Comparison of ENCODE assay signal across 21 mouse cellular contexts in the genomic region with DNA sequence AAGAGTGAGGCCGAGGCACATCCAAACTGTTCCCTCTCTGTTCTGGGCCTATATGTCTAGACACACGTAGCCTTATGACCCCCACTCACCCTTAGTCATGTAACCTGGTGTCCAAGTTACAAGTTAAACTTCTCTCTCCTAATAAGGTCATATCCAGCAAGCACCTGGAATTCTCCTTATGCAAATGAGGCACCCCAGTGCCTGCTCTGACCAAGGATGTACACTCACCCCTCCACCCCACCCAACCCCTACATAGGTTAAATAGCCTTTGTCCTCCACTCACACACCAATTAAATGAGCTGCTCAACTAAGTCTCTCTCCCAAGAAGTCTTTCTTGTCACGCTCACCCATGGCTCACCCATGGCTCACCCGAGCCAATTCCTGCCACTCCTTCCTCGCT.
A peak's percentile ranks its signal among the peaks of the same experiment; 100 is the strongest.
DNase-seq lines count a peak whose midpoint lies in the region; TF ChIP-seq lines count a peak whose summit lies in the region.
"Had no signal": no experiment of that assay in that cellular context is flagged by ENCODE, and none has a peak within 500 bp of the region (broad histone marks: within the 10 kb centered on the region; RNA-seq: fewer than 3 reads in every experiment).

No protein-coding gene starts in this region.

- in situ Hi-C loops in ES-E14 (cut with MboI; ENCODE audit: low sequenced_read_pairs in 2 of 2, unreplicated experiment in 2 of 2), result no loop called here

- TF ChIP-seq CTCF in ES-Bruce4 (IDR thresholded peaks at IDR 0.05; ENCODE audit: low read depth, low read length), result no peak

- WGBS in forebrain, embryonic 10.5 days, result 85% methylated on average over 5 of the region's 5 CpGs

- TF ChIP-seq POLR2A in ES-Bruce4 (IDR thresholded peaks at IDR 0.05; ENCODE audit: insufficient read depth, low read length), result no peak

- no peak overlapping the region for H3K9ac ChIP-seq in ES-Bruce4 (ENCODE audit: low read depth, poor library complexity, severe bottlenecking)
- no peak overlapping the region for H3K9ac ChIP-seq in ES-E14 (ENCODE audit: insufficient read depth, low read depth, low read length, poor library complexity, severe bottlenecking)
- H3K9ac ChIP-seq: embryonic facial prominence, embryonic 12.5 days; embryonic facial prominence, embryonic 15.5 days; forebrain, embryonic 12.5 days; forebrain, embryonic 15.5 days; hindbrain, embryonic 15.5 days; intestine, embryonic 15.5 days had no signal

- no peak overlapping the region for H3K4me3 ChIP-seq in ES-Bruce4 (ENCODE audit: low read depth, low read length)
- H3K4me3 ChIP-seq in ES-E14 (ENCODE audit: insufficient read depth in 1 of 2, low read depth in 1 of 2, low read length in 2 of 2, poor library complexity in 1 of 2, severe bottlenecking in 1 of 2), result no peak overlapping the region
- H3K4me3 ChIP-seq in forebrain, embryonic 10.5 days, result no peak overlapping the region
- H3K4me3 ChIP-seq: embryonic facial prominence, embryonic 12.5 days; embryonic facial prominence, embryonic 15.5 days; forebrain, embryonic 12.5 days; forebrain, embryonic 15.5 days; hindbrain, embryonic 10.5 days; hindbrain, embryonic 15.5 days; intestine, embryonic 15.5 days had no signal

- no peaks in the 10 kb centered on the region for H3K36me3 ChIP-seq in ES-Bruce4 (ENCODE audit: control insufficient read depth, insufficient read depth, low read length, poor library complexity, severe bottlenecking)
- no peaks in the 10 kb centered on the region for H3K36me3 ChIP-seq in ES-E14 (ENCODE audit: control insufficient read depth, insufficient read depth, low read length, poor library complexity, severe bottlenecking)
- H3K36me3 ChIP-seq in forebrain, embryonic 10.5 days (replicated peaks), result no peaks in the 10 kb centered on the region
- H3K36me3 ChIP-seq: embryonic facial prominence, embryonic 12.5 days; embryonic facial prominence, embryonic 15.5 days; forebrain, embryonic 12.5 days; forebrain, embryonic 15.5 days; hindbrain, embryonic 10.5 days; hindbrain, embryonic 15.5 days; intestine, embryonic 15.5 days had no signal

- DNase-seq in testis, postnatal 10 days (ENCODE audit: low spot score), result peak; percentile 25
- DNase-seq in testis, postnatal 14 days (ENCODE audit: low spot score), result no peak
- no peak for DNase-seq in ES-E14 (ENCODE audit: low read depth, low spot score)
- DNase-seq in retina, embryonic 14.5 days (ENCODE audit: low spot score), result no peak
- DNase-seq in forebrain, embryonic 10.5 days (ENCODE audit: extremely low spot score, low spot score), result no peak
- DNase-seq: adrenal gland, postnatal 14 days; cerebellum, adult 11 months; cerebellum, adult 2 months; cerebellum, adult 9-11 months; cerebellum, postnatal 25 days; gastrocnemius, postnatal 10 days; gastrocnemius, postnatal 36 days; kidney, adult 11 months had no signal

- peak overlapping the region; percentile 80 for H3K27ac ChIP-seq in ES-Bruce4 (ENCODE audit: insufficient read depth, low read length)
- peak overlapping the region; percentile 75 for H3K27ac ChIP-seq in ES-E14 (ENCODE audit: insufficient read depth, low read depth, low read length, poor library complexity, severe bottlenecking)
- H3K27ac ChIP-seq in forebrain, embryonic 10.5 days, result no peak overlapping the region
- H3K27ac ChIP-seq: embryonic facial prominence, embryonic 12.5 days; embryonic facial prominence, embryonic 15.5 days; forebrain, embryonic 12.5 days; forebrain, embryonic 15.5 days; hindbrain, embryonic 10.5 days; hindbrain, embryonic 15.5 days; intestine, embryonic 15.5 days had no signal

- TF ChIP-seq EP300 in ES-Bruce4 (IDR thresholded peaks at IDR 0.05; ENCODE audit: insufficient read depth, low read depth, low read length), result no peak

- H3K9me3 ChIP-seq in ES-Bruce4 (replicated peaks; ENCODE audit: control insufficient read depth, insufficient read depth, low read length, poor library complexity, severe bottlenecking) (peaks cover 12% of the 10 kb centered on the region), ES-E14 (ENCODE audit: control insufficient read depth, insufficient read depth, low read depth, low read length) (no peaks in the 10 kb centered on the region)
- no peaks in the 10 kb centered on the region for H3K9me3 ChIP-seq in forebrain, embryonic 10.5 days
- H3K9me3 ChIP-seq: embryonic facial prominence, embryonic 12.5 days; embryonic facial prominence, embryonic 15.5 days; forebrain, embryonic 12.5 days; forebrain, embryonic 15.5 days; hindbrain, embryonic 10.5 days; hindbrain, embryonic 15.5 days; intestine, embryonic 15.5 days had no signal

- H3K27me3 ChIP-seq in ES-Bruce4 (ENCODE audit: control insufficient read depth, insufficient read depth, low read length, poor library complexity, severe bottlenecking), result no peaks in the 10 kb centered on the region
- no peaks in the 10 kb centered on the region for H3K27me3 ChIP-seq in forebrain, embryonic 10.5 days (ENCODE audit: poor library complexity, severe bottlenecking)
- H3K27me3 ChIP-seq: embryonic facial prominence, embryonic 12.5 days; embryonic facial prominence, embryonic 15.5 days; forebrain, embryonic 12.5 days; forebrain, embryonic 15.5 days; hindbrain, embryonic 15.5 days; intestine, embryonic 15.5 days had no signal

- peaks cover 5% of the 10 kb centered on the region for H3K4me1 ChIP-seq in ES-Bruce4 (ENCODE audit: control insufficient read depth, insufficient read depth, low read length)
- H3K4me1 ChIP-seq in ES-E14 (ENCODE audit: control insufficient read depth in 2 of 2, insufficient read depth in 2 of 2, low read length in 2 of 2, poor library complexity in 1 of 2), result peaks cover 8 to 14% of the 10 kb centered on the region in 2 experiments
- no peaks in the 10 kb centered on the region for H3K4me1 ChIP-seq in forebrain, embryonic 10.5 days
- H3K4me1 ChIP-seq: embryonic facial prominence, embryonic 12.5 days; embryonic facial prominence, embryonic 15.5 days; forebrain, embryonic 12.5 days; forebrain, embryonic 15.5 days; hindbrain, embryonic 15.5 days; intestine, embryonic 15.5 days had no signal

TF ChIP-seq in ES-E14, 5 proteins besides CTCF, POLR2A, EP300 and RAD21:
- TF ChIP-seq CHD2 (IDR thresholded peaks at IDR 0.05; ENCODE audit: low read depth, low read length) (no peak), HCFC1 (IDR thresholded peaks at IDR 0.05; ENCODE audit: borderline replicate concordance, insufficient read depth, low read length) (no peak), ZC3H11A (IDR thresholded peaks at IDR 0.05; ENCODE audit: borderline replicate concordance, low read depth, low read length) (no peak), ZNF384 (IDR thresholded peaks at IDR 0.05; ENCODE audit: low read depth, low read length) (no peak), MAFK (IDR thresholded peaks at IDR 0.05; ENCODE audit: insufficient read depth, low read depth, low read length) (0 out of 2 replicates have a peak, but pooled peaks have one; percentile 7)
